Mouse (Mus musculus): ENCODE results near the gene Ahr. TPM values are rescaled to one million over a fixed set of nuclear protein-coding genes. Genes with fewer than 3 reads are reported as not detected.

Ahr gene
- total and polyA plus RNA-seq, 2 experiments from 2014 or later = 1.8 to 6.6 TPM

GRCm38 (mm10) chr12:35555925-35556324 is 21.1 kb upstream of the Ahr start:
- H3K9ac ChIP-seq (replicated peaks; ENCODE audit: low read depth, low read length) = no peak overlapping the region
- no peaks in the 10 kb centered on the region for H3K36me3 ChIP-seq (replicated peaks; ENCODE audit: control insufficient read depth, insufficient read depth, low read length)
- no peaks in the 10 kb centered on the region for H3K27me3 ChIP-seq (ENCODE audit: control insufficient read depth, insufficient read depth, low read length)
- H3K4me2 ChIP-seq (ENCODE audit: low read depth, low read length) = no peak overlapping the region
- H3K4me1 ChIP-seq (ENCODE audit: control insufficient read depth, insufficient read depth) = no peaks in the 10 kb centered on the region
- WGBS = 62% methylated on average over 6 of the region's 6 CpGs
- 0 out of 2 replicates have a peak, but pooled peaks cover 4% of the 10 kb centered on the region for H3K9me3 ChIP-seq (replicated peaks; ENCODE audit: control insufficient read depth, low read length)
- no peak for TF ChIP-seq CTCF (IDR thresholded peaks at IDR 0.05; ENCODE audit: low read depth)
- TF ChIP-seq EP300 (IDR thresholded peaks at IDR 0.05; ENCODE audit: low read depth) = no peak
- DNase-seq (ENCODE audit: low spot score) (no peak), ATAC-seq (ENCODE audit: insufficient read depth, low read depth) (no peak)
- no peak overlapping the region for H3K4me3 ChIP-seq (ENCODE audit: low read depth, low read length)
- H3K27ac ChIP-seq (ENCODE audit: low read depth) = no peak overlapping the region

GRCm38 (mm10) chr12:35554309-35554708 is 19.5 kb upstream of the Ahr start:
- H3K4me1 ChIP-seq (ENCODE audit: control insufficient read depth, insufficient read depth) = no peaks in the 10 kb centered on the region
- ATAC-seq (ENCODE audit: insufficient read depth, low read depth) (no peak), DNase-seq (ENCODE audit: low spot score) (no peak)
- H3K9me3 ChIP-seq (replicated peaks; ENCODE audit: control insufficient read depth, low read length) = 0 out of 2 replicates have a peak, but pooled peaks cover 4% of the 10 kb centered on the region
- no peaks in the 10 kb centered on the region for H3K27me3 ChIP-seq (ENCODE audit: control insufficient read depth, insufficient read depth, low read length)
- H3K4me2 ChIP-seq (ENCODE audit: low read depth, low read length) = no peak overlapping the region
- 78% methylated on average over 4 of the region's 4 CpGs for WGBS
- no peak overlapping the region for H3K9ac ChIP-seq (replicated peaks; ENCODE audit: low read depth, low read length)
- TF ChIP-seq CTCF (IDR thresholded peaks at IDR 0.05; ENCODE audit: low read depth) = no peak
- TF ChIP-seq EP300 (IDR thresholded peaks at IDR 0.05; ENCODE audit: low read depth) = no peak
- no peak overlapping the region for H3K27ac ChIP-seq (ENCODE audit: low read depth)
- H3K36me3 ChIP-seq (replicated peaks; ENCODE audit: control insufficient read depth, insufficient read depth, low read length) = no peaks in the 10 kb centered on the region
- H3K4me3 ChIP-seq (ENCODE audit: low read depth, low read length) = no peak overlapping the region

- H3K4me3 ChIP-seq (ENCODE audit: low read depth, low read length) = no peak overlapping the region
- WGBS = 54% methylated on average over 3 of the region's 3 CpGs
- H3K4me2 ChIP-seq (ENCODE audit: low read depth, low read length) = no peak overlapping the region
- H3K36me3 ChIP-seq (replicated peaks; ENCODE audit: control insufficient read depth, insufficient read depth, low read length) = no peaks in the 10 kb centered on the region
- H3K9ac ChIP-seq (replicated peaks; ENCODE audit: low read depth, low read length) = no peak overlapping the region
- H3K4me1 ChIP-seq (ENCODE audit: control insufficient read depth, insufficient read depth) = no peaks in the 10 kb centered on the region
- DNase-seq (ENCODE audit: low spot score) (no peak), ATAC-seq (ENCODE audit: insufficient read depth, low read depth) (no peak)
- H3K27ac ChIP-seq (ENCODE audit: low read depth) = no peak overlapping the region
- no peaks in the 10 kb centered on the region for H3K27me3 ChIP-seq (ENCODE audit: control insufficient read depth, insufficient read depth, low read length)
- TF ChIP-seq CTCF (IDR thresholded peaks at IDR 0.05; ENCODE audit: low read depth) (no peak), EP300 (IDR thresholded peaks at IDR 0.05; ENCODE audit: low read depth) (no peak)
- H3K9me3 ChIP-seq (replicated peaks; ENCODE audit: control insufficient read depth, low read length) = 0 out of 2 replicates have a peak, but pooled peaks cover 4% of the 10 kb centered on the region
Observed at GRCm38 (mm10) chr12:35553174-35553573, 18.3 kb upstream of the Ahr start.

GRCm38 (mm10) chr12:35550299-35550698 is 15.5 kb upstream of the Ahr start:
- no peak for DNase-seq (ENCODE audit: low spot score)
- no peak for TF ChIP-seq CTCF (IDR thresholded peaks at IDR 0.05; ENCODE audit: low read depth)
- TF ChIP-seq EP300 (IDR thresholded peaks at IDR 0.05; ENCODE audit: low read depth) = no peak
- Histone ChIP-seq H3K9me3 (replicated peaks; ENCODE audit: control insufficient read depth, low read length) (0 out of 2 replicates have a peak, but pooled peaks cover 4% of the 10 kb centered on the region), H3K9ac (replicated peaks; ENCODE audit: low read depth, low read length) (no peak overlapping the region), H3K4me3 (ENCODE audit: low read depth, low read length) (no peak overlapping the region), H3K4me1 (ENCODE audit: control insufficient read depth, insufficient read depth) (no peaks in the 10 kb centered on the region), H3K4me2 (ENCODE audit: low read depth, low read length) (no peak overlapping the region), H3K27me3 (ENCODE audit: control insufficient read depth, insufficient read depth, low read length) (no peaks in the 10 kb centered on the region), H3K27ac (ENCODE audit: low read depth) (no peak overlapping the region), H3K36me3 (replicated peaks; ENCODE audit: control insufficient read depth, insufficient read depth, low read length) (no peaks in the 10 kb centered on the region)
- no peak for ATAC-seq (ENCODE audit: insufficient read depth, low read depth)

- H3K27ac ChIP-seq (ENCODE audit: low read depth) = no peak overlapping the region
- H3K4me3 ChIP-seq (ENCODE audit: low read depth, low read length) = no peak overlapping the region
- DNase-seq (ENCODE audit: low spot score) (no peak), ATAC-seq (ENCODE audit: insufficient read depth, low read depth) (no peak)
- no peaks in the 10 kb centered on the region for H3K9me3 ChIP-seq (replicated peaks; ENCODE audit: control insufficient read depth, low read length)
- no peak overlapping the region for H3K9ac ChIP-seq (replicated peaks; ENCODE audit: low read depth, low read length)
- no peaks in the 10 kb centered on the region for H3K27me3 ChIP-seq (ENCODE audit: control insufficient read depth, insufficient read depth, low read length)
- 59% methylated on average over 3 of the region's 3 CpGs for WGBS
- H3K4me2 ChIP-seq (ENCODE audit: low read depth, low read length) = no peak overlapping the region
- H3K4me1 ChIP-seq (ENCODE audit: control insufficient read depth, insufficient read depth) = no peaks in the 10 kb centered on the region
- TF ChIP-seq CTCF (IDR thresholded peaks at IDR 0.05; ENCODE audit: low read depth) = no peak
- no peaks in the 10 kb centered on the region for H3K36me3 ChIP-seq (replicated peaks; ENCODE audit: control insufficient read depth, insufficient read depth, low read length)
Observed at GRCm38 (mm10) chr12:35542836-35543235, 8.0 kb upstream of the Ahr start.

GRCm38 (mm10) chr12:35538843-35539242 is 4.0 kb upstream of the Ahr start:
- ATAC-seq (ENCODE audit: insufficient read depth, low read depth) = no peak
- no peak overlapping the region for H3K4me2 ChIP-seq (ENCODE audit: low read depth, low read length)
- H3K36me3 ChIP-seq (replicated peaks; ENCODE audit: control insufficient read depth, insufficient read depth, low read length) = no peaks in the 10 kb centered on the region
- no peak overlapping the region for H3K4me3 ChIP-seq (ENCODE audit: low read depth, low read length)
- no peak for DNase-seq (ENCODE audit: low spot score)
- peaks cover 2% of the 10 kb centered on the region; the same call in 1 of the 2 replicates for H3K4me1 ChIP-seq (ENCODE audit: control insufficient read depth, insufficient read depth)
- 38% methylated on average over 3 of the region's 3 CpGs for WGBS
- no peak for TF ChIP-seq CTCF (IDR thresholded peaks at IDR 0.05; ENCODE audit: low read depth)
- no peak for TF ChIP-seq EP300 (IDR thresholded peaks at IDR 0.05; ENCODE audit: low read depth)
- no peak overlapping the region for H3K27ac ChIP-seq (ENCODE audit: low read depth)
- H3K27me3 ChIP-seq (ENCODE audit: control insufficient read depth, insufficient read depth, low read length) = peaks cover 3% of the 10 kb centered on the region; the same call in 1 of the 2 replicates
- no peaks in the 10 kb centered on the region for H3K9me3 ChIP-seq (replicated peaks; ENCODE audit: control insufficient read depth, low read length)
- H3K9ac ChIP-seq (replicated peaks; ENCODE audit: low read depth, low read length) = no peak overlapping the region
